In genomic region chr13:92729811-92730210, GRCm38 (mm10) we compare ENCODE assay signal across 16 mouse cellular contexts.
DNase-seq lines count a peak whose midpoint lies in the region; ATAC-seq and TF ChIP-seq lines count a peak whose summit lies in the region.
"Had no signal": no experiment of that assay in that cellular context is flagged by ENCODE, and none has a peak within 500 bp of the region (broad histone marks: within the 10 kb centered on the region; RNA-seq: fewer than 3 reads in every experiment).

No protein-coding gene starts in this region.

- H3K9ac ChIP-seq in stomach, postnatal 0 days (ENCODE audit: low read length), result no peak overlapping the region
- H3K9ac ChIP-seq: forebrain, embryonic 15.5 days; hindbrain, embryonic 12.5 days; liver, embryonic 14.5 days; midbrain, embryonic 15.5 days had no signal

- intact Hi-C loops in heart, postnatal 10 days (cut with DNase I), result loop anchor here (10.0 kb wide), 1 partner anchor 825 kb away; no protein-coding TSS in a partner anchor

- WGBS in stomach, postnatal 0 days, result 43% methylated on average over 13 of the region's 13 CpGs

- no peaks in the 10 kb centered on the region for H3K36me3 ChIP-seq in stomach, postnatal 0 days (ENCODE audit: control insufficient read depth, insufficient read depth, low read length)
- H3K36me3 ChIP-seq: forebrain, embryonic 15.5 days; G1E; hindbrain, embryonic 12.5 days; midbrain, embryonic 15.5 days had no signal

- ATAC-seq in stomach, postnatal 0 days (ENCODE audit: low FRiP score, low TSS enrichment), result no peak
- ATAC-seq: activated CD4-positive, CD25-positive, alpha-beta regulatory T cell, adult 4 months; forebrain, embryonic 15.5 days; midbrain, embryonic 15.5 days had no signal

- peak; percentile 26 for DNase-seq in gastrocnemius, adult 18-20 months (ENCODE audit: low spot score)
- no peak for DNase-seq in gastrocnemius, adult 8-10 months (ENCODE audit: low spot score in 2 of 2)
- DNase-seq in right cerebral cortex, adult 18-20 months, result peak; percentile 32
- DNase-seq in right cerebral cortex, postnatal 14 days, result no peak
- DNase-seq in heart, postnatal 10 days, result peak; percentile 57 to 68
- DNase-seq in stomach, postnatal 0 days (ENCODE audit: low spot score), result peak; percentile 12
- DNase-seq in cerebellum, postnatal 14 days, result no peak
- DNase-seq in spleen, postnatal 10 days (ENCODE audit: low spot score in 2 of 2), result no peak
- DNase-seq: kidney, adult 8-10 months had no signal

- H3K4me3 ChIP-seq in stomach, postnatal 0 days (ENCODE audit: low read depth, low read length), result no peak overlapping the region
- H3K4me3 ChIP-seq: forebrain, embryonic 15.5 days; hindbrain, embryonic 12.5 days; left cerebral cortex, adult 2 months; midbrain, embryonic 15.5 days had no signal

- TF ChIP-seq CTCF in stomach, postnatal 0 days (IDR thresholded peaks at IDR 0.05; ENCODE audit: low read depth), result no peak

- TF ChIP-seq EP300 in stomach, postnatal 0 days (optimal IDR thresholded peaks at IDR 0.05), result no peak

- no peaks in the 10 kb centered on the region for H3K4me1 ChIP-seq in stomach, postnatal 0 days (replicated peaks; ENCODE audit: control insufficient read depth, insufficient read depth)
- H3K4me1 ChIP-seq: midbrain, embryonic 15.5 days had no signal

- H3K9me3 ChIP-seq in stomach, postnatal 0 days (ENCODE audit: control insufficient read depth, low read length), result no peaks in the 10 kb centered on the region
- H3K9me3 ChIP-seq: forebrain, embryonic 15.5 days; G1E; hindbrain, embryonic 12.5 days; midbrain, embryonic 15.5 days had no signal

- no peak overlapping the region for H3K4me2 ChIP-seq in stomach, postnatal 0 days (replicated peaks; ENCODE audit: low read depth)
- H3K4me2 ChIP-seq: forebrain, embryonic 15.5 days; hindbrain, embryonic 12.5 days; midbrain, embryonic 15.5 days had no signal

- H3K27me3 ChIP-seq in stomach, postnatal 0 days (ENCODE audit: control insufficient read depth, insufficient read depth, low read length), result no peaks in the 10 kb centered on the region
- H3K27me3 ChIP-seq: forebrain, embryonic 15.5 days; hindbrain, embryonic 12.5 days; midbrain, embryonic 15.5 days had no signal

- no peak overlapping the region for H3K27ac ChIP-seq in stomach, postnatal 0 days (replicated peaks)
- H3K27ac ChIP-seq: forebrain, embryonic 15.5 days; hindbrain, embryonic 12.5 days; left cerebral cortex, adult 2 months; liver, embryonic 14.5 days; midbrain, embryonic 15.5 days had no signal

Comparison
In these comparisons a context has a peak if more than half of its experiments do, and no peak if none do; other contexts are left out.
1. DNase-seq: peak in gastrocnemius, adult 18-20 months (single experiment), right cerebral cortex, adult 18-20 months (single experiment), heart, postnatal 10 days (2 of 2) and stomach, postnatal 0 days (single experiment); none in gastrocnemius, adult 8-10 months (0 of 2), right cerebral cortex, postnatal 14 days (single experiment), cerebellum, postnatal 14 days (0 of 2) and spleen, postnatal 10 days (0 of 2).